Mouse (Mus musculus) spleen, adult 12 weeks (tissue): ENCODE results near the gene Pi4k2b.
"Not testable (repeated sequence)": the region's sequence is repeated elsewhere in the genome, so short reads cannot be mapped to it uniquely, and the experiment has no call there.

ENCODE experiments used
- DNase-seq: peaks from one replicate; pipeline ENCODE4 v3.0.0; 2022; ENCODE audit warnings: low spot score

The Pi4k2b gene

GRCm38 (mm10) chr5:52776466-52777354 lies 35.3 kb downstream of the Pi4k2b start:
- DNase-seq, result not testable (repeated sequence)

- peak; percentile 79 for DNase-seq
Observed at GRCm38 (mm10) chr5:52782523-52783250, 41.3 kb downstream of the Pi4k2b start.

GRCm38 (mm10) chr5:52783251-52783620 lies 41.9 kb downstream of the Pi4k2b start:
- no peak for DNase-seq

- DNase-seq, result no peak
Observed at GRCm38 (mm10) chr5:52783957-52784356, 42.6 kb downstream of the Pi4k2b start.

GRCm38 (mm10) chr5:52786556-52787322 lies 45.4 kb downstream of the Pi4k2b start:
- no peak for DNase-seq

- DNase-seq, result no peak
Observed at GRCm38 (mm10) chr5:52793230-52793629, 51.9 kb downstream of the Pi4k2b start.

- DNase-seq, result no peak
Observed at GRCm38 (mm10) chr5:52794109-52794508, 52.7 kb downstream of the Pi4k2b start.

GRCm38 (mm10) chr5:52799274-52799985 lies 58.1 kb downstream of the Pi4k2b start:
- no peak for DNase-seq

- no peak for DNase-seq
Observed at GRCm38 (mm10) chr5:52805801-52806200, 64.4 kb downstream of the Pi4k2b start.

- no peak for DNase-seq
Observed at GRCm38 (mm10) chr5:52806349-52806748, 65.0 kb downstream of the Pi4k2b start.

GRCm38 (mm10) chr5:52807030-52807429 lies 65.7 kb downstream of the Pi4k2b start:
- no peak for DNase-seq

GRCm38 (mm10) chr5:52810446-52810845 lies 69.1 kb downstream of the Pi4k2b start:
- no peak for DNase-seq

GRCm38 (mm10) chr5:52811056-52811455 lies 69.7 kb downstream of the Pi4k2b start:
- no peak for DNase-seq

- no peak for DNase-seq
Observed at GRCm38 (mm10) chr5:52812456-52812855, 71.1 kb downstream of the Pi4k2b start.

- DNase-seq, result no peak
Observed at GRCm38 (mm10) chr5:52813312-52813711, 71.9 kb downstream of the Pi4k2b start.

- DNase-seq, result no peak
Observed at GRCm38 (mm10) chr5:52818676-52819075, 77.3 kb downstream of the Pi4k2b start.
